Mouse (Mus musculus) megakaryocyte-erythroid progenitor cell, adult 5-6 weeks (primary cell): Measurements from ENCODE around the gene Nt5c2. TPM values are rescaled to one million over a fixed set of nuclear protein-coding genes. Genes with fewer than 3 reads are reported as not detected.

ENCODE experiments used
- ATAC-seq: replicated peaks from 2 replicates; pipeline ENCODE4 v1.8.0; 2016; ENCODE audit warnings: mild to moderate bottlenecking, inconsistent platforms; ENCODE audit not compliant: severe bottlenecking, poor library complexity, low FRiP score, low TSS enrichment
- total RNA-seq, 2 experiments: library from RNA; stranded (forward) in 1 of 2; stranded (reverse) in 1 of 2; fragments of 200-1000, 215-1000 nt in 1 of 2; fragments of >200 nt in 1 of 2; fragmentation: Nextera tagmentation in 1 of 2; gene quantifications; 2 replicates each; pipeline ENCODE4 v1.2.3; 2014 to 2017

Nt5c2 gene
- total RNA-seq, 2 experiments from 2014 or later: 87.1 to 142 TPM

DNA sequence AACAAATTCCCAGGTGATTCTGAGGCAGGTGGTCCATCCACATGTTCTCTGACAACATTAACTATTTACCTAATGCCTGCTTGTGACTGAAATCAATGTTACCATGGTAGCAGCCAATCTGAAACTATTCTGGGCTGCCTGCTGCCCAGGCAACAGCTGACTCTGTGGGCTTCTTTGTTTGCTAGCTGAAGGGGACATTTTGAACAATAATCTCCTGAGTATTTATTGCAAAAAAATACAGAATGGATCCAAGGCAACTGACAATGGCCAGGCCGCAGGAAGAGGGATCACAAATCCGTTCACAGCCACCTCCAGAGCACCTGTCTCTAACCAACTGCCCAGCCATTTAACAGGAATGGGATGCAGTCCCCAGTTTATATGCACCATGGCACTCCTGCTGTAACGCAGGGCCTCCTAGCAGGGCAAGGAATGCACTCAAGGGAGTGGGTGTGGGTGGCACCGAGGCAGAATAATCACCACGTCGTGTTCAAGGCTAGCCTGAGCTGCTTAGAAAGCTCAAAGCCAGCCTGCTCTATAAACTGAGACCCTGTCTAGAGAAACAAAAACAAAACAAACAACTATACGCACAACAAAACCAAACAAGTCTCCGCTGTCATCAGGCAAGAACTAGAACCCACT is 43.8 kb downstream of the Nt5c2 start:
- no peak for ATAC-seq

DNA sequence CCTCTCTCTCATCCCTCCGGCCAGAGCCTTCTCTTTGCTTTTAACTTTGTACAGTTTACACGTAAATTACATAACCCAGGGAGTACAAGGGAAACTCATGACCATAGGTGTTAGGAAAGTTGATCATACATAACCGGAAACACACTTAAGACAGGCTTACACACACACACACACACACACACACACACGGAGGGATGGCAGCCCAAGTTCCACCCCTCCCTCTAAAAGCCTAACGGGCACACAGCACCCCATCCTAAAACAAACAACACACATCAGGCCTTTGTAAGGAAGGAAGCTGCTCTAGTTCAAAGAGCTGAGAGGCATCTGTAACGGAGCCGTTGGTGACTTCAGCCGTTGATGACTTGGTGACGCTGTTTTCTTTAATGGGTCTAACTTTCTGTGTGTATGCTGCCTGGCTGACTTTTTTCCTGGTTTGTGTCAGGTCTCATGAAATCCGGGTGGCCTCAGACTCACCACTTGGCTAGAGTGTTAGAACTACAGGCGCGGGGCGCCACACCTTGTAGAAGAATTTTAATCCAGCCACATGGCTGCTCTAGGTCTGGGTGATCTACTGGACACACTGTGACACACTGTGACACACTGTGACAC is 44.7 kb downstream of the Nt5c2 start:
- no peak for ATAC-seq

DNA sequence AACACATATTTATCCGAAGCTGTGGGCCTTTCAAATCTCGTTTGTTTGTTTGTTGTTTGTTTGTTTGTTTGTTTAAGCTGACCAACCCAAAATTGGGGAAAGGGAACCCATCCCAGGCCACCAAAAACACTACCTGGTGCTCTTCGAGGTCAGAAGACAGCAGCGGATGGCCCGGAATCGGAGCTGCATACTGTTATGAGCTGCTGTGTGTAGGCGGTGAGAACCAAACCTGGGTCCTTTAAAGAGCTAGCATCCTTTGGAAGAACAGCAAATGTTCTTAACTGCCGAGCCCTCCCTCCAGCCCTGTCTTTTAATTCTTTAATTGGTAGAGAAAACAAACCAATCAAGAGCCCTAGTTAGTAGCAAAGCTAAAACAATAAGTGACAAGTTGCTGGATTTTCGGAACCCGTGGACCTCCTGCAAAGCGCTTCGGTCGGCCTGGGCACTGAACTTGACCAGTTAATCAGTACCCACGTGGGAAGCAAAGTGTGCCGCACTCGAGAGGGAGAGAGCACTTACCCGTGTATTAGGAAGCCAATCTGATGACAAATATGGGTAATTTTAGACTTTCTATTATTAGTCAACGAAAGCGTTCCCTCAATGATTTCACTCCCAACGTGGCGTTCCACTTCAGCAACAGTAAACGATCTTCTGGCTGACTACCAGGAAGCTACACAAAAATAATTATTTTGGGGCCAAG is 45.5 kb downstream of the Nt5c2 start:
- ATAC-seq: no peak

DNA sequence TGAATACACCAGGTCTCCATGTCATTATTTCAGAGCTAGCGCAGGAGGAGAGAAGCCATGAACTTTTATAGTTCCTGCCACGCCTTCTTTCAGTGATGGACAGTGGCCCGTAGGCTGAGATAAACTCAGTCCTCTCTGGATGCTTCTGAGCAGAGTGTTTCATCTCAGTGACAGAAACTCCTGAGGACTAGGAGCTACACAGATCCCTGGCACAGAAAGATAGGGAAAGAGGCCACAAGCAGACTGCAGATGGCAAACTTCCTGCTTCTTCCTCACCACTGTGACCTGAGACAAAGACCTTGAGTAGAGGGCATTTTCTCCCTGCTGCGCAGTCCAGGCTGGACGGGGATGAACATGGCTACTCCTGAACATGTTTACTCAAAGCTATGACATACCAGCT is 46.1 kb downstream of the Nt5c2 start:
- ATAC-seq: peak; percentile 44

DNA sequence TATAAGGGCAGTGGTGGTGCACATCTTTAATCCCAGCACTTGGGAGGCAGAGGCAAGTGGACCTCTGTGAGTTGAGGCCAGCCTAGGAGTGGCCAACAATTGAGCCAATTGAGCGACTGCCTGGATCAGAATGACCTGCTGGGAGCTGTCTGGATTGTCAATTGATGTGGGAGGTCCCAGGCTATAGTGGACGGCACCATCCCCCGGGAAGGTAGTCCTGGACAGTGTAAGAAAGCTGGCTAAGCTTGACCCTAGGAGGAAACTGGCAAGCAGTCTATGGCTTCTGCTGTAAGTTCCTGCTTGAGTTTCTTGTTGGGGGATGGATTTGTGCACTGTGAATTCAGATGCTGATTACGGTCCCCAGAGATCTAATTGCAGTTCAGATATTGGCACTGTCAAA is 47.1 kb downstream of the Nt5c2 start:
- ATAC-seq: no peak

DNA sequence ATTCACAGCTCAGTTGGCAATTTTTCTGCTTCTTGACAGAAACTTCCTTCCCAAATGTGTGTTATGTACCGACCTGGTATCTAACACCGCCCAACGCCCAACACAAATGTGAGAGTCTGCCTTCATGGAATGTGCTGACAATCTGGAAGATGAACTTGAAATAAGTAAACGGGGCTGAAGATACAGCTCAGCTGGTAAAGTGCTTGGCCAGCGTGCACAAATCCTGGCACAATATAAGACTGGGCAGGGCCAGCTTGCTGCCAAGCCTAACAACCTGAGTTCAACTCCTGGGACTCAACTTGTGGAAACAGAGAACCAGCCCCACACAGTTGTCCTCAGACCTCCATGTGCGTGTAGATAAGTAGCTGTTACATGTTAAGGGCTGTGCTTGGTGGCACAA is 48.6 kb downstream of the Nt5c2 start:
- ATAC-seq: no peak

DNA sequence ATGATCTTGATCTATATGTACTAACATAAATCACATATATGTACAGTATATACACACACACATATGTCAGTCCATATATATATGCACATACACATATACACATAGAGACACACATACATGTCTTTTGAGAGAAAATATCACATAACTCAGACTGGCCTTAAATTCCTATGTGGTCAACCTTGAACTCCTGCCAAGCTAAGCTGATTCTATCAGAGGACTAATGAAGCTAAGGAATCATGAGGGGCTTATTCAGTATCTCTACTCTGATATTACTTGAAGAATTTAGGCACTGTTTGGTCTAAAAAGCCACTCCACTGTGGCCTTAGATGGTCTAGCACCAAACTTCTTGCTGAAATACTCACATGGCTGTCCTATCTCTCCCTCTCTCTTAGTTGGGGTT is 49.5 kb downstream of the Nt5c2 start:
- no peak for ATAC-seq

DNA sequence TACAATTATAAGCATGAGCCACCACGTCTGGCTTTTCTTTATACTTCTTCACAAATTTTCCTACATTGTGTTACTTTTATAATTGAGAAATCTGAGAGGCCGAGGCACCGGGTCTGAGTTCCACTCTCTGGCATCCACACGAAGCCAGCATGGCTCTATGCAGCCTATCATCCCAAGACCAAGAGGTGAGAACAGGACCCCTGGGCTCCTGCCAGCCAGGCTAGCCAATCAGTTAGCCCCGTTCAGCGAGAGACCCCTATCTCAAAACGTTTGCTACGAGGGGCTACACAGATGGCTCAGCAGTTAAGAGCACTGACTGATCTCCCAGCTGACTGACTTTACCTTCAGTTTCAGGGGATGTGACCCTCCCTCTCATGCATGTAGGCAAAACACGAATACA is 50.6 kb downstream of the Nt5c2 start:
- ATAC-seq: no peak

DNA sequence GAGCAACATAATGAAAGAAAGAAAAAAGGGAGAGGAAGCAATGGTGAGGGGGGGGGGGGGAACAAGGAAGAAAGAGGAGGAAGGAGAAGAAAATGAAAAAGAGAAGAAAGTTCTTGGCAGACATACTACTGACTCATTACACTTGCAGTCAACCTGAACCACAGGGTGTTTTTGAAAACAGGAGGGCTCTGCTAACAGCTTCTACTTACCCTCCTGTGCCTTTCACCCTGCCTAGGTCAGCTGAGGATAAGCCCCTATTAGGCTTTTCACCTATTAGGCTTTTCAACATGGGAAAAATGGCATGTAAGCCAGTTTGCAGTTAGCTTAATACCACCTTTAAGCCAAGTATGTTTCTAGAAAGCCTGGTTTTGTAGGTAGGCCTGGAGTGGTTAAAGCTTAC is 51.5 kb downstream of the Nt5c2 start:
- no peak for ATAC-seq

DNA sequence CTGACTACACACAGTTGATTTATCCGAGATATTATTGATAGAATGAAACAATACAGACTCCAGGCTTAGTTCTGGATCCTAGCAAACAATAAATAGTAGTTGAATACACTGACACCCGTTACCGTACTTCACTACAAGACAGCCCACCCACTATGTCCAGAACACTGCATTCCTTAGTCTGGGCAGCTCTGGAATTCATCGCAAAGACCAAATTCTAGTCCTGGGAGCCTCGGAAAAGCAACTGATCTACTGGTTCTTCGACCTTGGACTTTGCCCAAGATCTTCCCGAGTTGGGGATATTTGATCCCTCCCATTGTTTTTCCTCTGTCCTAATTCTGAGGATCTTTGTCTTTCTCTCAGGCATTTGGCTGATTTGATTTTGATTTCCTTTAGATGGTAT is 52.1 kb downstream of the Nt5c2 start:
- no peak for ATAC-seq

DNA sequence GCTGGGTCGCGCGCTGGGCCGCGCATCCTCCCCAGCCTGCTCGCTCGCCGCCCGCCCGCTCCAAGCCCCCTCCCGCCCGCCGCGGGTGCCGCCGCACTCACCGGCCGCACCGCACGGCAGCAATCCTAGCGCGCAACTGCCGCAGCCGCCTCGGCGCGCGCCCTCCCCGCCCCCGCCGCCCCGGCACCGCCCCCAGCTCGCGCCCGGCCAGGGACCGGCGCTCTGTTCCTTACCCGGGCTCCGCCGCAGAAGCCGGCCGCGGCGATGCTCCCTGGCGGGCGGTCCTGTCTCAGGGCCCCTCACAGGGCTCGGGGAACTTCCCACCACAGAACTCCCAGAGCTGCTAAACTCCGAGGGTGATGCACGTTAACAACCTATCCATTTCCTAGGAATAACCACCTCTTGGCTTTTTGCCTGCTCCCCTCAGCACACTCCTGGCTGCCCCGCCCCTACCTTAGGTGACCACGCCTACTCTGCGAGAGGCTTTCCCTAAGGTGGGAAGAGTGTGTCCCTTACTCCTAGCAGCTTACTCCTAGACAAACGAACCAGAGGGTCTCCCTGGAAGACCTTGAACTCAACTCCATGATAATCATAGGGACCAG is 52.7 kb downstream of the Nt5c2 start:
- ATAC-seq: peak; percentile 58

DNA sequence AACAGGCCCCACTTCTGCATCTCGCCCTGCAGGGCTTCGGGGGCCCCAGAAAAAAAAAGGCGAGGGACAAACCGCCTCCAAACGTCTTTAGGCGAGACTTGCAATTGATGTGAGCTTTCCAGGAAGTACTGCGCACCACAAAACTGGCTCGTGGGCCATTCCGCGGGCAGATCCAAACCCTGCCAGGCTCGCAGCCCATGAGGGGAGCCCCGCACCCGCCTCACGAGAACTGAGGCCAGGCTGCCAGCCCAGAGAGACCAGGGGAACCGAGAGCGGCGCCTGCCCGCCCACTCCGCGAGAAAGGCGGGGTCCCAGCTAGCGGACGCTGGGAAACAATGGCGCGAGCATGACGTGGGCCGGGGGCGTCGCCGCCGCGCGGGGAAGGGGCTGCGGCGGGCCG is 53.3 kb downstream of the Nt5c2 start:
- ATAC-seq: peak; percentile 73

DNA sequence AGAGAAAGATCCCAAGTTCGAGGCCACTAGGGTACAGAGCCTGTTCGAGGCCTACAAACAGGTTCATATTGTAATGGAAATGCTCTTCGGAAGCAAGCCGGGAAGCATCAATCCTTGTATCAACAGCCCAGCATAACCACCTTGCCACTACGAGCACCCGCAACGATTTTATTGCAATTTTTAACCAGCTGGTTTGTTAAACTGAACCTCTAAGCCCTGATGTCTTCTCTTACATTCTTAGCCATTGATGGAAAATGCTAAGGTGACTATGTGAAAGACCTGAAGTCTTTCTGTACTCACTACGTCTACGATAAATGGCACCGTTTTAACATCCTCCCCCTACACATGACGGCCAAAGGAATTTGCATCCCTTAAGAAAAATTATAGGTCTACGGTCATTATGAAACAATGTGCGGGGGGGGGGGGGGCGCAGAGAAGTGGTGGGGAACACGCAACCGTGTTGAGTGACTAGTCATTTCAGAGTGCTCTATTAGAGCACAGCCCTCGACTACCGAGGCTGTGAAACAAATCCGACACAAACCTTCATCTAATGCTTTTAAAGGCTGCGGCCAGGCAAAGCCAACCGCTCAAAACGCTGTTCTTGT is 53.8 kb downstream of the Nt5c2 start:
- ATAC-seq: no peak

DNA sequence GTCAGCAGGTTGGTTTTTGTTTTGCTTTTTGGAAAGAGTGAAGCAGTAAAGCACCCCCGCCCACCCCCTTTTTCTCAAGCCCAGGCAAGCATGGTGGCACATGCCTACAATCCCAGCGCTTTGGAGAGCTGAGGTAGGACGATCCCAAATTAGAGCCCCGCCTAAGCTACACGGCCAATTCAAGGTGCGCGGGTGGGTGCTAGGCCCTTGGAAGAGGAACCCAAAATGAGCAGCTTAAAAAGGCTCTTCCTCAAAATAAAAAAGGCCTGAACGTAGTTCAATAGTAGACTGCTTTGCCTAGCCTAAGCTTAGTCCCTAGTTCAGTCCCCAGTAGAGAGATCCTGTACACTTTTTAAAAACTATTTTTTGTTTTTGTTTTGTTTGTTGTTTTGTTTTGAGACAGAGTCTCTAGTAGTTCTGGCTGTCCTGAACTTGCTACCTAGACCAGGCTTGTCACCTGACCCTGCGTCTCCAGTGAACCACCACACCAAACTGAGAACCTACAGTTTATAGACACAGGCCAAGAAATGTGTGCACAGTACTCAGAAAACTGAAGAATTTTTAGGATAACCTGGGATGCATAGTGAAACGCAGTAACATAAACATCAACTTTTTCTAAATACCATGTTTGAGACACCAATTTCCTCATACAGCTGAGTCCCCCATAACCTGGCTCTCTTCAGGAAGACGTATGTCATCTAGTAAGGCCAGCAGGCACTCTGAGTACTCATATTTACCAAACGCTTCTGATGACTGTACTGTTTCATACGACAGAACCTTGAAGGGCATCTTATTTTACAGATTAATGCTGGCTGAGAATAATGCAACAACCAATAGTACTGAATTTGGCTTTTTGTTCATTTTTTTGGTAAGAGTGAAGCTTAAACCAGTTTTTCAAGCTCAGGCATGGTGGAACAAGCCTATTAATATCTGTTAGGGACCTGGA is 54.6 kb downstream of the Nt5c2 start:
- no peak for ATAC-seq

DNA sequence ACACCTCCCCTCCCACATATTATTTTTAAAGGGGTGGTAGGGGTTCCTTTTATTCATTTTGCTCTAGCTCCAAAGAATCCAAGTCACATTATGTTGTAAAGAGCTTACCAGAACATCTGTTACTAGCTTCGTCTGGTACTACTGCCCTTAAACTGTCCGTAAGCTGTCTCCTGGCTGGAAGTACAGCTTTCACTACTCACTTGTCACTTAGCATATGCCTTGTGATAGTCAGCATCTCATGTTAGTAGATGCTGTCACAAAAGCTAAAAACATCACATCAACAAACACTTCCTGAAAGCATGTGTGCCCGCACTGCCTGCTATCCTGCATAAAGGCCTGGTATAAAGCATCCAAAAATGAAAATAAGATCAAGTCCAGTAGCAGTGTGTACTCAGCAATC is 55.4 kb downstream of the Nt5c2 start:
- ATAC-seq: no peak

DNA sequence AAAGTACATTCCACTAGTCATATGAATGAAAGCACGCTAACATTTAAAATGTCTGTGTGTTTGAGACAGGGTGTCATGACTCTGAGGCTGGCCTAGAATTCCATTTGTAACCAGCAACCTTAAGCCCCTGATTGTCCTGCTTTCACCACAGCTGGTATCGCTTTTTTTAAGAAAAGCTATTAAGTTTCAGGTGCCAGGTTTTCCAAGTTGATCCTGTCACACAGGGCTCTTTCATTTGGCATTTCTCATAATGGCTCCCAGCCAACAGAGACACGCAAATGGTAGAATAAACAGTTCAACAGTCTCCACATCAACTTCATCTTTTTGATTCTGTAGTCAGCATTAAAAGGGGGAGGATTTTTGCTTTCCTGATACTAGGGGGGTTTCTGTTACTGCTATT is 56.4 kb downstream of the Nt5c2 start:
- no peak for ATAC-seq

DNA sequence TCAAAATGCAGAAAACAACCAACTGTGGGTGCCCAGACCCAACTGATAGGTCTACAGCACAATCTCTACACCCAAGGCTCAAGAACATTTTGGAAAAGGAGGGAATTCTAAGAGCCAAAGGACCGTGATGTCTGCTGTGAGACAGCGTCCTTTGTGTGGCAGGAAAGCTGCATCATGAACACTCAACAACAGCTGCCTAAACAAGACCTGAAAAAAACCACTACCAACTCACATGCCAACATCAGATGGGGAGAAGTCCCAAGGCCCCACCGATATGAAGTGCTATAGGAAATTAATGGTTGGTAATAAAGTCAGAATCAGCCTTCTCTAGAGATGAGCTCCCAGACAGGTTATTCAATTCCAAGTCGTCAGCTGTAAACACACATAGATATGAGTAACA is 57.0 kb downstream of the Nt5c2 start:
- ATAC-seq: no peak

DNA sequence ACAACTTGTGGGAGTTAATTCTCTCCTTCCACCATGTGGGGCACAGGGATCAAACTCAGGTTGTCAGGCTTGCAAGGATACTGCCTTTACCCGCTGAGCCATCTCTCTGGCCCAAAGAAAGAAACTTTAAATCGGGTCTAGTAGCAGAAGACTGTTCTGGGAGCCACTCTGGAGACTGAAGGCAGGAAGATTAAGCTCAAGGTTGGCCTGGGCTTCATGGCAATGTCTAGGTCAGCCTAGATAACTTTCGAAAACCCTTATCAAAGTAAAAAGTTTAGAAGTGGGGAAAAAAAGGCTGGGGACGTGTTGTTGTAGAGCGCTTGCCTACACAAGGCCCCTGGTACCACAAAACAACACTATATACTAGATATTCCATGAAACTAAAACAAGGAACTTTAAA is 58.0 kb downstream of the Nt5c2 start:
- ATAC-seq: peak; percentile 65

DNA sequence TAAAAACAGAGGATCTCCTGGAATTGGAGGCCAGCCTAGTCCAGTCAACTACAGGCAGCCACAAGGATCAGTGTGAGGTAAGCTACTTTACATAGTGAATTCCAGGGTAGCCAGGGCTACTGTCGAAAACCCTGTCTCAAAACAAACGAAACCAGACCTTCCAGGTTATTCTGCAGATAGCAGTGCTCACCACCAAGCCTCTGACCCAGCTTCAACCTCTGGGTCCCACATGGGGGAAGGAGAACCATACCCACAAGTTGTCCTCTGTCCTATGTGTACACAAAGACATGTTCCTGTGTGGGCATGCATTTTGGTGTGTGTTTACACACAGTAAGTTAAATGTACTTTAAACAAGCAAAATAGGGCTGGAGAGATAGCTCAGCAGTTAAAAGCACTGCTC is 58.5 kb downstream of the Nt5c2 start:
- ATAC-seq: no peak
